Mouse (Mus musculus): ENCODE data around the gene Hist1h4m. TPM values are rescaled to one million over a fixed set of nuclear protein-coding genes. Genes with fewer than 3 reads are reported as not detected.
"Not testable (repeated sequence)": the region's sequence is repeated elsewhere in the genome, so short reads cannot be mapped to it uniquely, and the experiment has no call there.

The Hist1h4m gene
- polyA plus RNA-seq, 1 experiment: not detected

DNA sequence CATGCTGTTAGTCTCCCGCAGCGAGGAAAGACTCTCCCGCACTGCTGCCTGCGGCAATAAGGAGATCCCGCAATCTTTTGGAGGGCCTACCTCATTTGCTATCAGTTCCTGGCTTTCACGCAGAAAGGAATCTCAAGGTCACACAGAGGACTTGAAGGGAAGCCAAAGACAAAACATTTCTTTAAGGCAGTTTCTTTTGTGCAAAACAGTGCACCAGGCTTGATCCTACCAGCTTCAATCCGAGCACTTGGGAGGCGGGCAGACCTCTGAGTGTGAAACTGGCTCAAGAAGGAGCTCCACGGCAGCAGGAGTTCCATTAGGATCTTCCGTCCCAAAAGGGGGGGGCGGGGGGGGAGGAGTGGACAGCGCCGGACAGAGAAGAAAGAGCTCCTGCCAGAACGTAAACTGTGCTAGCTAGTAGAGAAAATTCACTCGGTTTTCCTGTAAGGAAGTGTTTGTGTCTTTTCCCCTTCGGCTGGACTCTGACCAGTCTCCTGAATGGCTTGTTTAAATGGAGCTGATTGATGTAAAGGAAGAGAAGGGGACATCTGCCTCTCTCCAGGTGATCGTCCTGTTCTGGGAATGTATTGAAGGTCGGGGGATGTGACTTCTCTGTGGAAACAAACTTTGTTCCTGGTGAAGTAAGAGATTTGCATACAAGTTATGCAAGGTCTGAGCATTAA lies 20.8 kb upstream of the Hist1h4m start:
- H3K79me2 ChIP-seq (ENCODE audit: control insufficient read depth, insufficient read depth): no peaks in the 10 kb centered on the region
- H3K36me3 ChIP-seq (ENCODE audit: control insufficient read depth, insufficient read depth): no peaks in the 10 kb centered on the region
- no peaks in the 10 kb centered on the region for H3K27me3 ChIP-seq (ENCODE audit: control insufficient read depth, insufficient read depth, insufficient read length)
- no peak for TF ChIP-seq USF1 (IDR thresholded peaks at IDR 0.05; ENCODE audit: low read depth)
- no peak overlapping the region for H3ac ChIP-seq (ENCODE audit: control insufficient read depth, insufficient read length)
- peak overlapping the region; percentile 12 for H3K4me2 ChIP-seq (ENCODE audit: low read depth)
- no peak overlapping the region for H3K4me3 ChIP-seq

DNA sequence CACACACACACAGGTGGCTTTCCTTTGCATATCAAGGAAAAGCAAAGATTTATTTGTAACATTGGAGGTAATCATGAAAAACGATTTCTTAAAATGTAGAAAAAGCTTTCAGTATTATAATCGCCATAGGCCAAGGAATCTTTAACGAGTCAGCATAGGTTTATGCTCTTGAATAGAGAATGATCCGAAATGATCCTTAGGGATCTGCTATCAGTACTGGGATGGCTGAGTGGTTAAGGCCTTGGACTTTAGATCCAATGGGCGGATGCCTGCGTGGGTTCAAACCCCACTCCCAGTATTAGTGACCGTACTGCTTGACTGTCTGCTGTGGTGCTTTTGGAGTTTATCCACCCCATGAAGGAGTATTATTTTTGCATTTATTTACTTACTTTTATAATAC lies 16.0 kb upstream of the Hist1h4m start:
- TF ChIP-seq E2F4 (IDR thresholded peaks at IDR 0.05; ENCODE audit: insufficient read depth) (no peak), TCF12 (IDR thresholded peaks at IDR 0.05; ENCODE audit: insufficient read depth, poor library complexity, severe bottlenecking) (no peak), TCF3 (IDR thresholded peaks at IDR 0.05; ENCODE audit: insufficient read length, low read depth) (no peak), SRF (IDR thresholded peaks at IDR 0.05; ENCODE audit: control insufficient read depth, insufficient read length, low read depth) (no peak), MAX (IDR thresholded peaks at IDR 0.05; ENCODE audit: low read depth) (no peak), MYOG (IDR thresholded peaks at IDR 0.05; ENCODE audit: control insufficient read depth in 1 of 3, insufficient read depth in 1 of 3, insufficient read length in 2 of 3, low read depth in 2 of 3) (no peak), POLR2AphosphoS2 (IDR thresholded peaks at IDR 0.05; ENCODE audit: insufficient read length, low read depth) (no peak), USF1 (IDR thresholded peaks at IDR 0.05; ENCODE audit: low read depth) (no peak), MYOD1 (IDR thresholded peaks at IDR 0.05; ENCODE audit: control insufficient read depth in 1 of 3, insufficient read length in 2 of 3, low read depth in 2 of 3) (no peak), REST (IDR thresholded peaks at IDR 0.05; ENCODE audit: insufficient read depth, insufficient read length) (no peak), CEBPB (IDR thresholded peaks at IDR 0.05; ENCODE audit: insufficient read depth, poor library complexity, severe bottlenecking) (no peak), POLR2A (IDR thresholded peaks at IDR 0.05; ENCODE audit: insufficient read length, low read depth) (no peak)
- no peaks in the 10 kb centered on the region for H3K36me3 ChIP-seq (ENCODE audit: control insufficient read depth, insufficient read depth)
- no peak overlapping the region for H3K4me3 ChIP-seq
- H3K27me3 ChIP-seq (ENCODE audit: control insufficient read depth, insufficient read depth, insufficient read length): no peaks in the 10 kb centered on the region
- no peak overlapping the region for H3ac ChIP-seq (ENCODE audit: control insufficient read depth, insufficient read length)
- H3K4me2 ChIP-seq (ENCODE audit: low read depth): no peak overlapping the region
- H3K79me2 ChIP-seq (ENCODE audit: control insufficient read depth, insufficient read depth): no peaks in the 10 kb centered on the region

DNA sequence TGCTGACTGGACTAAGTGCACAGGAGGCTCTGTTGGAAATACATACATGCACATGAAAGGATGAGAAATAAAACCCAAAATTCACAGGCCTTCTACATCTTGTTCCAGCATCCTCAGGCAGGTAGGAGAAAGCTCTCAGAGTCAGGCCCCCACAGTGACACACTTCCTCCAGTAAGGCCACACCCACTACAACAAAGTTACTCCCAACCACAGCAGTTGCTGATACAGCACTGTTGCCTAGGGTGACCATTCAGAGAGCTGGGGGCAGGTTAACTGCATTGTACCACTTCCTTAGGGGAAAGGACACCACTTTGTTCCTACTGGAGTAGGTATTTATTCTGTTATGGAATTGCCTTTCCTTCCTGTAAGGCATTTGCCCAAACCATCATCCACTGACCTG lies 14.4 kb upstream of the Hist1h4m start:
- not testable (repeated sequence) for H3K79me2 ChIP-seq (ENCODE audit: control insufficient read depth, insufficient read depth); H3K4me2 ChIP-seq (ENCODE audit: low read depth); H3K36me3 ChIP-seq (ENCODE audit: control insufficient read depth, insufficient read depth); H3K4me3 ChIP-seq; H3K27me3 ChIP-seq (ENCODE audit: control insufficient read depth, insufficient read depth, insufficient read length); H3ac ChIP-seq (ENCODE audit: control insufficient read depth, insufficient read length)

DNA sequence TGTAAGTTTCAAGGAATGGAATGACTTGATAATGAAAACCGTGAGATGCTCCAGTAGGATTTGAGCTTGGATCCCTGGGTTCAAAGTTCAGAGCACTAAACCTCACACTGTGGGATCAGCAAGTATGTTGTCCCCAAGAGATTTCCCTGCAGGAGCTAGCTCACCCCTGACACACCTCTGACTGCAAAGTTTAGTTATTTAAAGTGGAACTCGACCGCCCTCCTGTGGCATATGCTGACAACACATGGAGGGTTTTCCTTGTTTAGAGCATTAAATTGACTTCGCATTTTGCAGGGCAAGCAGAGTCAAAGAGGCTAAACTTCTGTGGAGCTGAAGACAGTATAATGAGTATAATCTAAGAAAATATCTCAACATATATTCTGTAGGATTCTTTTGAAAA lies 8.5 kb upstream of the Hist1h4m start:
- H3K27me3 ChIP-seq (ENCODE audit: control insufficient read depth, insufficient read depth, insufficient read length); H3K4me2 ChIP-seq (ENCODE audit: low read depth); H3ac ChIP-seq (ENCODE audit: control insufficient read depth, insufficient read length); H3K4me3 ChIP-seq; H3K79me2 ChIP-seq (ENCODE audit: control insufficient read depth, insufficient read depth); H3K36me3 ChIP-seq (ENCODE audit: control insufficient read depth, insufficient read depth): not testable (repeated sequence)

DNA sequence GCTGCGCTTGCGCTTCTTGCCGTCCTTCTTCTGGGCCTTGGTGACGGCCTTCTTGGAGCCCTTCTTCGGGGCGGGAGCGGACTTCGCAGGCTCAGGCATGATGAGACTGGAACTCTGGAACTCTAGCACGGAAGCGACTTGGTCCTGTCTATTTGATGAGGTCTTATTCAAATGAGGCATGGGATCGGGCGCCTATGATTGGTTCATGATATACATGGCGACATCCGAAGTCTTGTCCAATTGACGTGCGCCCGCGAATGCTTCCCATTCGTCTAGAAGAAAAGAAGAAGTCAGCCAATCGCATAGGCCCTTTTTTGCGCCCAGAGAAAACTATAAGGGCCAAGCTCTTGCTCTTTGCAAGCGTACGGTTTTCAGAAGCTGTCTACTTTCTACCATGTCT lies 1.5 kb upstream of the Hist1h4m start, which contains the start of the genes Hist1h2bq and Hist1h2ao:
Gene Hist1h2bq (minus strand): TSS at position 125 of the 400 bp plus-strand sequence.
Gene Hist1h2ao (plus strand): TSS at position 393 of the 400 bp plus-strand sequence.
- not testable (repeated sequence) for H3ac ChIP-seq (ENCODE audit: control insufficient read depth, insufficient read length); H3K27me3 ChIP-seq (ENCODE audit: control insufficient read depth, insufficient read depth, insufficient read length); H3K79me2 ChIP-seq (ENCODE audit: control insufficient read depth, insufficient read depth); H3K36me3 ChIP-seq (ENCODE audit: control insufficient read depth, insufficient read depth); H3K4me2 ChIP-seq (ENCODE audit: low read depth); H3K4me3 ChIP-seq

DNA sequence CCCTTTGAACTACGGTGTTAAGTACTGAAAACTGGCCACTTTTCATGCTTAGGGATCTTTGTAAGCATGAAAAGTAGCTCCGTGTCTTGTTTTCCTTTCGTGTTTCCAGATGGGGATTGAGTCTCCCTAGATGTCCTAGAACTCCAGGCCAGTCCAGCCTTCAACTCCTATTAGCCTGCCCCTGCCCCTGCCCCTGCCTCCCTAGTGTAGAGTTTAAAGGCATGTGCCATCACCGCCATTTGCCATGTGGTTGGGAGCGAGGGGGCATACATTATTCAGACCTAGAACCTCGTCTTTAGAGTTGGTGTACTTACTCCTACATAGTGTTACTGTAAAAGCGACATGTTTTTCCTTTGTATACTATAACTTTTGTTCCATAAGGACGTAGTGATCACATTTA lies 472 bp upstream of the Hist1h4m start:
- not testable (repeated sequence) for H3ac ChIP-seq (ENCODE audit: control insufficient read depth, insufficient read length); H3K27me3 ChIP-seq (ENCODE audit: control insufficient read depth, insufficient read depth, insufficient read length); H3K36me3 ChIP-seq (ENCODE audit: control insufficient read depth, insufficient read depth); H3K4me3 ChIP-seq; H3K4me2 ChIP-seq (ENCODE audit: low read depth); H3K79me2 ChIP-seq (ENCODE audit: control insufficient read depth, insufficient read depth)

DNA sequence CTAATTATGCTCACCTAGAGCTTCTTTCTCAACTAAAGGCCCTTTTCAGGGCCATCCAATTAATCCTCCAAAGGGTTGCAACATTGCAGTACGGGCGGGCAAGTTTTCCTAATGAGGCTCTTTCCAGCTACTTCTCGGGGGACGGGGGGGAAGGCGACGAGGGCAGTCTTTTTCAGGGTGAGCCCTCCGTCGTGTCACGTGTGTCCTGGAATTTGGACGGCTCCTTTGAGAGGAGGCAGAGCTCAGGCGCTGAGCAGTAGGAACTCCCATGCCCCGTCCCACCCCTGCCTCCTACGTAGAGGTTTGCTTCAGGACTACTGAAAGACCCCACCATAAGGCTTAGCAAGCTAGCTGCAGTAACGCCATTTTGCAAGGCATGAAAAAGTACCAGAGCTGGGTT lies 546 bp downstream of the Hist1h4m start:
- not testable (repeated sequence) for H3K4me3 ChIP-seq
- TF ChIP-seq POLR2AphosphoS2 (IDR thresholded peaks at IDR 0.05; ENCODE audit: insufficient read length, low read depth): peak; percentile 33
- peak; percentile 34 for TF ChIP-seq POLR2A (IDR thresholded peaks at IDR 0.05; ENCODE audit: insufficient read length, low read depth)
- peak; percentile 11 for TF ChIP-seq USF1 (IDR thresholded peaks at IDR 0.05; ENCODE audit: low read depth)

GRCm38 (mm10) chr13:21820082-21820890 lies 8.7 kb downstream of the Hist1h4m start:
- not testable (repeated sequence) for H3K36me3 ChIP-seq (ENCODE audit: control insufficient read depth, insufficient read depth); H3K27me3 ChIP-seq (ENCODE audit: control insufficient read depth, insufficient read depth, insufficient read length); H3K4me3 ChIP-seq; H3K79me2 ChIP-seq (ENCODE audit: control insufficient read depth, insufficient read depth); H3K4me2 ChIP-seq (ENCODE audit: low read depth); H3ac ChIP-seq (ENCODE audit: control insufficient read depth, insufficient read length)

More for the DNA sequence above, 546 bp downstream of the Hist1h4m start:
- not testable (repeated sequence) for H3ac ChIP-seq (ENCODE audit: control insufficient read depth, insufficient read length); H3K27me3 ChIP-seq (ENCODE audit: control insufficient read depth, insufficient read depth, insufficient read length); H3K36me3 ChIP-seq (ENCODE audit: control insufficient read depth, insufficient read depth); H3K79me2 ChIP-seq (ENCODE audit: control insufficient read depth, insufficient read depth)
- H3K4me2 ChIP-seq (ENCODE audit: low read depth): peak overlapping the region; percentile 50
